Mouse (Mus musculus) kidney, embryonic 16.5 days (tissue): ENCODE data around the gene Htr5b. TPM values are rescaled to one million over a fixed set of nuclear protein-coding genes. Genes with fewer than 3 reads are reported as not detected.

Experiments
- ATAC-seq: fragments of 200-750 bp; cut with Nextera tagmentation; 2 replicates; pipeline ENCODE4 v1.8.0; 2017; ENCODE audit warnings: moderate TSS enrichment; ENCODE audit not compliant: low FRiP score, low TSS enrichment
- H3K27ac ChIP-seq: fragments of 300-500 bp; sonication (generic); 2 replicates; pipeline ENCODE4 v1.5.1; 2014; ENCODE audit warnings: low read length
- H3K27me3 ChIP-seq: fragments of 300-500 bp; sonication (generic); 2 replicates; pipeline ENCODE4 v1.6.1; 2014; ENCODE audit warnings: low read length, control low read depth, mixed read lengths; ENCODE audit not compliant: insufficient read depth
- H3K36me3 ChIP-seq: fragments of 300-500 bp; sonication (generic); 2 replicates; pipeline ENCODE4 v1.6.1; 2014; ENCODE audit warnings: low read length, control low read depth, mixed read lengths; ENCODE audit not compliant: insufficient read depth
- H3K4me1 ChIP-seq: fragments of 300-500 bp; sonication (generic); 2 replicates; pipeline ENCODE4 v1.6.1; 2014; ENCODE audit warnings: low read length, control low read depth, mixed read lengths; ENCODE audit not compliant: insufficient read depth
- H3K4me2 ChIP-seq: fragments of 300-500 bp; sonication (generic); replicated peaks from 2 replicates; pipeline ENCODE4 v1.6.1; 2014; ENCODE audit warnings: low read depth, low read length
- H3K4me3 ChIP-seq: fragments of 300-500 bp; sonication (generic); 2 replicates; pipeline ENCODE4 v1.5.1; 2014; ENCODE audit warnings: mild to moderate bottlenecking, low read length
- H3K9ac ChIP-seq: fragments of 300-500 bp; sonication (generic); replicated peaks from 2 replicates; pipeline ENCODE4 v1.6.1; 2014; ENCODE audit warnings: low read length
- H3K9me3 ChIP-seq: fragments of 300-500 bp; sonication (generic); 2 replicates; pipeline ENCODE4 v1.6.1; 2016; ENCODE audit warnings: low read length, control low read depth
- WGBS: fragments of 180-500 bp; shearing (Covaris S2); extraction: QIAGEN DNeasy Blood & Tissue Kit; methylation state at CpG from one replicate; pipeline ENCODE4 v1.1.7; 2014; 5-methylcytosine and 5-hydroxymethylcytosine counted together
- polyA plus RNA-seq: library from polyadenylated mRNA; unstranded; fragments of >200 nt; fragmentation: Nextera tagmentation; extraction: Ambion mirVana; gene quantifications from 2 replicates; pipeline ENCODE4 v1.2.1, GENCODE M21; 2015

The Htr5b gene
- polyA plus RNA-seq, 1 experiment from 2014 or later, result 0.34 TPM

GRCm38 (mm10) chr1:121497093-121497492, 31.2 kb downstream of the Htr5b start:
- ATAC-seq, result no peak
- WGBS, result 90% methylated on average over 4 of the region's 4 CpGs
- Histone ChIP-seq H3K27ac (no peak overlapping the region), H3K27me3 (no peaks in the 10 kb centered on the region), H3K9ac (no peak overlapping the region), H3K9me3 (no peaks in the 10 kb centered on the region), H3K36me3 (peaks cover 67% of the 10 kb centered on the region), H3K4me1 (no peaks in the 10 kb centered on the region), H3K4me2 (no peak overlapping the region), H3K4me3 (no peak overlapping the region)

GRCm38 (mm10) chr1:121490241-121490640, 38.0 kb downstream of the Htr5b start:
- Histone ChIP-seq H3K4me2 (no peak overlapping the region), H3K4me1 (no peaks in the 10 kb centered on the region), H3K36me3 (peaks cover 40% of the 10 kb centered on the region), H3K27ac (no peak overlapping the region), H3K9ac (no peak overlapping the region), H3K27me3 (no peaks in the 10 kb centered on the region), H3K4me3 (no peak overlapping the region), H3K9me3 (no peaks in the 10 kb centered on the region)
- peak; percentile 70; the same call in 1 of the 2 replicates for ATAC-seq
- WGBS, result 31% methylated on average over 5 of the region's 5 CpGs

GRCm38 (mm10) chr1:121486803-121487202, 41.5 kb downstream of the Htr5b start:
- Histone ChIP-seq H3K4me2 (no peak overlapping the region), H3K36me3 (peaks cover 29% of the 10 kb centered on the region), H3K27ac (no peak overlapping the region), H3K9ac (no peak overlapping the region), H3K4me3 (no peak overlapping the region), H3K4me1 (no peaks in the 10 kb centered on the region), H3K9me3 (no peaks in the 10 kb centered on the region), H3K27me3 (no peaks in the 10 kb centered on the region)
- WGBS, result 94% methylated on average over 6 of the region's 6 CpGs
- ATAC-seq, result no peak

DNA sequence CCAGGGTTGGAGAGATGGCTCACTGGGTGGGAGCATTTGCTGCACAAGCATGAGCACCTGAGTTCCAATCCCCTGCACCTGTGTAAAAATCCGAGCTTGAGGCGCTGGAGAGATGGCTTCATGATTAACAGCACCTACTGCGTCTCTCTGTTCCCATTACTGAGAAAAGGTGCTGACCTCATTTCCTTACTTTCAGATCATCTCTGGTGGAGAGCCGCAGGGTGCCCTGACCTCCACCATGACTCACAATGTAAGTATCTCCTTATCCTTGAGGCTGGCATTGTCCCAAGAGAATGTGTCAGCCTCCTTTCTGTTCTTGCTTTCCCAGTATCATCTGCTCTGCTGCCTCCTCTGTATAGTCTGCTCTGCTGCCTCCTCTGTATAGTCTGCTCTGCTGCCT, 45.2 kb downstream of the Htr5b start:
- Histone ChIP-seq H3K4me3 (no peak overlapping the region), H3K9ac (no peak overlapping the region), H3K4me2 (no peak overlapping the region), H3K36me3 (peaks cover 46% of the 10 kb centered on the region), H3K27me3 (no peaks in the 10 kb centered on the region), H3K4me1 (no peaks in the 10 kb centered on the region), H3K9me3 (no peaks in the 10 kb centered on the region), H3K27ac (no peak overlapping the region)
- ATAC-seq, result no peak
- WGBS, result 73% methylated on average over 4 of the region's 4 CpGs

- H3K27me3 ChIP-seq, result no peaks in the 10 kb centered on the region
- WGBS, result 90% methylated on average over 5 of the region's 5 CpGs
- peaks cover 56% of the 10 kb centered on the region for H3K36me3 ChIP-seq
- no peaks in the 10 kb centered on the region for H3K9me3 ChIP-seq
- no peak overlapping the region for H3K27ac ChIP-seq
- no peak overlapping the region for H3K4me2 ChIP-seq
- no peak overlapping the region for H3K4me3 ChIP-seq
- no peaks in the 10 kb centered on the region for H3K4me1 ChIP-seq
- ATAC-seq, result no peak
- H3K9ac ChIP-seq, result no peak overlapping the region
Measured at GRCm38 (mm10) chr1:121479403-121479802, 48.9 kb downstream of the Htr5b start.

- Histone ChIP-seq H3K9ac (no peak overlapping the region), H3K9me3 (no peaks in the 10 kb centered on the region), H3K4me2 (no peak overlapping the region), H3K4me3 (no peak overlapping the region), H3K27ac (no peak overlapping the region), H3K36me3 (peaks cover 56% of the 10 kb centered on the region), H3K4me1 (no peaks in the 10 kb centered on the region), H3K27me3 (no peaks in the 10 kb centered on the region)
- ATAC-seq, result no peak
- WGBS, result 78% methylated on average over 12 of the region's 12 CpGs
Measured at GRCm38 (mm10) chr1:121478284-121478980, 49.8 kb downstream of the Htr5b start.

GRCm38 (mm10) chr1:121477716-121478115, 50.5 kb downstream of the Htr5b start:
- no peak overlapping the region for H3K27ac ChIP-seq
- H3K4me2 ChIP-seq, result no peak overlapping the region
- no peaks in the 10 kb centered on the region for H3K4me1 ChIP-seq
- H3K9ac ChIP-seq, result no peak overlapping the region
- no peak for ATAC-seq
- peaks cover 54% of the 10 kb centered on the region for H3K36me3 ChIP-seq
- WGBS, result 88% methylated on average over 5 of the region's 5 CpGs
- no peak overlapping the region for H3K4me3 ChIP-seq
- H3K9me3 ChIP-seq, result no peaks in the 10 kb centered on the region
- H3K27me3 ChIP-seq, result no peaks in the 10 kb centered on the region

GRCm38 (mm10) chr1:121471503-121471902, 56.8 kb downstream of the Htr5b start:
- Histone ChIP-seq H3K4me2 (no peak overlapping the region), H3K4me1 (no peaks in the 10 kb centered on the region), H3K36me3 (peaks cover 20% of the 10 kb centered on the region), H3K4me3 (no peak overlapping the region), H3K9ac (no peak overlapping the region), H3K27me3 (no peaks in the 10 kb centered on the region), H3K27ac (no peak overlapping the region), H3K9me3 (no peaks in the 10 kb centered on the region)
- ATAC-seq, result no peak
- WGBS, result 78% methylated on average over 5 of the region's 5 CpGs

DNA sequence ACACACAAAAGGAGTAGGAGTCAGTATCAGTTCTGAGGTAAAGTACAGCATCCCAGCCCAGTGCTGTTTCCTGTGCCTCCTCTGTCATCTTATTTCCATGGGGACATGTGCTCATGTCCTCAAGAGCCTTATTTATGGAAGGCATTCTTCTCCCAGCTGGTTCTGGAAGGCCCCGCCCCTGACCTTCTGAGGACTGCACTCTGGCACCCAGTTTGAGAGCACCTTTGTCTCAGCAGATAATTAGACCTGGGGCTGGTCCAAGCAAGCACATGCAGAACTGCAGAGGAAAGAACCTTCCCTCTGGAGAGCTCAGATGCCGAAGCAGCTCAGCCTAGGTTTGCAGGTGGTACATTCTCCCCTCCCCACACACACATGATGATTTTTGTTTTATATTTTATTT, 60.0 kb downstream of the Htr5b start:
- H3K27me3 ChIP-seq, result no peaks in the 10 kb centered on the region
- H3K4me2 ChIP-seq, result no peak overlapping the region
- 0 out of 2 replicates have a peak, but pooled peaks cover 3% of the 10 kb centered on the region for H3K4me1 ChIP-seq
- 87% methylated on average over 2 of the region's 2 CpGs for WGBS
- no peak for ATAC-seq
- H3K36me3 ChIP-seq, result peaks cover 12% of the 10 kb centered on the region
- no peak overlapping the region for H3K27ac ChIP-seq
- H3K4me3 ChIP-seq, result no peak overlapping the region
- no peaks in the 10 kb centered on the region for H3K9me3 ChIP-seq
- H3K9ac ChIP-seq, result no peak overlapping the region

DNA sequence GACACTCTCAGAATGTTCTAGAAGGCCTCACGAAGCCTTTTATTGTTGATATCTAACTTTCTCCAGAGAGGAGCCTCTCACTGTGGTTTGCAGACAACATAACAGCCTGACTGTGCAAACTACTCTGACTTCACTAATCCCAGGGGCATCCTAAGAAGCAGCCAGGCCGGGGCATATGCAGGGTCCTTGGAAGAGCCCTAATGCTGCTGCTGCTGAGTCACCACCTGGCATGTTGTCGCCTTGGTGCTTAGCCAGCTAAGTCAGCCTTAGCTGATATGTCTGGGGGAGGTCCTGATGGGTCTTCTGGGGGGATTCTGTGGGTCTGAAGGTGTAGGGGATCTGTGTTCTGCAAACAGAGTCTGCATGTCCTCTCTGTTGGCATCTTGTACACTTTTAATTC, 62.0 kb downstream of the Htr5b start:
- Histone ChIP-seq H3K4me1 (0 out of 2 replicates have a peak, but pooled peaks cover 3% of the 10 kb centered on the region), H3K36me3 (peaks cover 14% of the 10 kb centered on the region), H3K4me3 (no peak overlapping the region), H3K27ac (no peak overlapping the region), H3K27me3 (no peaks in the 10 kb centered on the region), H3K9me3 (no peaks in the 10 kb centered on the region), H3K9ac (no peak overlapping the region), H3K4me2 (no peak overlapping the region)
- no peak for ATAC-seq
- WGBS, result 83% methylated on average over 3 of the region's 3 CpGs
